Mouse (Mus musculus) brain, adult 10 weeks (tissue): ENCODE data around the gene Spata16. TPM values are rescaled to one million over a fixed set of nuclear protein-coding genes. Genes with fewer than 3 reads are reported as not detected.

ENCODE experiments used
- polyA plus RNA-seq: library from polyadenylated mRNA; stranded (reverse); fragments of 350-450 nt; fragmentation: Illumina TruSeq; extraction: RNeasy Lipid Tissue Mini Kit (QIAGEN cat#74804); gene quantifications from one replicate; pipeline ENCODE4 v1.2.3, GENCODE M21; 2015; ENCODE audit warnings: low read depth, low replicate concordance

The Spata16 gene
- polyA plus RNA-seq, result 0.22 TPM

GRCm38 (mm10) chr3:26637402-26637801 is at the start of gene Spata16:
Gene Spata16, plus strand, starts transcription at chr3:26637620.

